Mouse (Mus musculus): ENCODE data around the gene Cyp4a29. TPM values are rescaled to one million over a fixed set of nuclear protein-coding genes. Genes with fewer than 3 reads are reported as not detected.
"Not testable (repeated sequence)": the region's sequence is repeated elsewhere in the genome, so short reads cannot be mapped to it uniquely, and the experiment has no call there.

Gene Cyp4a29
- polyA plus RNA-seq (2015; fragmentation: Nextera tagmentation; extraction: Ambion mirVana) = not detected in 2 replicates

GRCm38 (mm10) chr4:115241784-115242183 is at the start of gene Cyp4a29:
TSS of gene Cyp4a29 (plus strand) at chr4:115242084.
- Histone ChIP-seq H3K27ac (ENCODE audit: low read length) (no peak within 1 kb of the TSS), H3K9me3 (ENCODE audit: control insufficient read depth, low read length) (no peaks in the 10 kb centered on the region), H3K36me3 (ENCODE audit: control insufficient read depth, insufficient read depth, low read length) (no peaks in the 10 kb centered on the region), H3K27me3 (replicated peaks; ENCODE audit: control insufficient read depth, insufficient read depth, low read length) (no peaks in the 10 kb centered on the region), H3K9ac (ENCODE audit: low read depth, low read length) (no peak within 1 kb of the TSS), H3K4me1 (ENCODE audit: control insufficient read depth, insufficient read depth, low read length) (no peaks in the 10 kb centered on the region), H3K4me3 (ENCODE audit: low read length) (no peak within 1 kb of the TSS), H3K4me2 (ENCODE audit: low read depth, low read length) (no peak within 1 kb of the TSS)
- 78% methylated on average over 3 of the region's 3 CpGs for WGBS
- ATAC-seq = no peak

GRCm38 (mm10) chr4:115232901-115233300 is 9.0 kb upstream of the Cyp4a29 start:
- WGBS = 74% methylated on average over 2 of the region's 2 CpGs
- not testable (repeated sequence) for H3K4me1 ChIP-seq (ENCODE audit: control insufficient read depth, insufficient read depth, low read length); H3K27me3 ChIP-seq (replicated peaks; ENCODE audit: control insufficient read depth, insufficient read depth, low read length); H3K9me3 ChIP-seq (ENCODE audit: control insufficient read depth, low read length); H3K36me3 ChIP-seq (ENCODE audit: control insufficient read depth, insufficient read depth, low read length); H3K27ac ChIP-seq (ENCODE audit: low read length); H3K4me3 ChIP-seq (ENCODE audit: low read length); H3K9ac ChIP-seq (ENCODE audit: low read depth, low read length); ATAC-seq; H3K4me2 ChIP-seq (ENCODE audit: low read depth, low read length)

GRCm38 (mm10) chr4:115236462-115237096 is 5.3 kb upstream of the Cyp4a29 start:
- H3K9me3 ChIP-seq (ENCODE audit: control insufficient read depth, low read length) = no peaks in the 10 kb centered on the region
- 0 out of 2 replicates have a peak, but pooled peaks have one; percentile 33 for ATAC-seq
- no peak overlapping the region for H3K4me3 ChIP-seq (ENCODE audit: low read length)
- no peak overlapping the region for H3K9ac ChIP-seq (ENCODE audit: low read depth, low read length)
- H3K27ac ChIP-seq (ENCODE audit: low read length) = no peak overlapping the region
- no peaks in the 10 kb centered on the region for H3K36me3 ChIP-seq (ENCODE audit: control insufficient read depth, insufficient read depth, low read length)
- H3K27me3 ChIP-seq (replicated peaks; ENCODE audit: control insufficient read depth, insufficient read depth, low read length) = no peaks in the 10 kb centered on the region
- H3K4me2 ChIP-seq (ENCODE audit: low read depth, low read length) = no peak overlapping the region
- 70% methylated on average over 1 of the region's 1 CpGs for WGBS
- H3K4me1 ChIP-seq (ENCODE audit: control insufficient read depth, insufficient read depth, low read length) = no peaks in the 10 kb centered on the region

- not testable (repeated sequence) for H3K9me3 ChIP-seq (ENCODE audit: control insufficient read depth, low read length); H3K27me3 ChIP-seq (replicated peaks; ENCODE audit: control insufficient read depth, insufficient read depth, low read length); H3K4me2 ChIP-seq (ENCODE audit: low read depth, low read length); H3K36me3 ChIP-seq (ENCODE audit: control insufficient read depth, insufficient read depth, low read length); H3K4me1 ChIP-seq (ENCODE audit: control insufficient read depth, insufficient read depth, low read length); H3K4me3 ChIP-seq (ENCODE audit: low read length); H3K9ac ChIP-seq (ENCODE audit: low read depth, low read length)
- ATAC-seq = peak; percentile 94
- peak overlapping the region; percentile 31 for H3K27ac ChIP-seq (ENCODE audit: low read length)
- 77% methylated on average over 3 of the region's 4 CpGs for WGBS
These were observed 23.0 kb downstream of the Cyp4a29 start for GRCm38 (mm10) chr4:115264687-115265569.

DNA sequence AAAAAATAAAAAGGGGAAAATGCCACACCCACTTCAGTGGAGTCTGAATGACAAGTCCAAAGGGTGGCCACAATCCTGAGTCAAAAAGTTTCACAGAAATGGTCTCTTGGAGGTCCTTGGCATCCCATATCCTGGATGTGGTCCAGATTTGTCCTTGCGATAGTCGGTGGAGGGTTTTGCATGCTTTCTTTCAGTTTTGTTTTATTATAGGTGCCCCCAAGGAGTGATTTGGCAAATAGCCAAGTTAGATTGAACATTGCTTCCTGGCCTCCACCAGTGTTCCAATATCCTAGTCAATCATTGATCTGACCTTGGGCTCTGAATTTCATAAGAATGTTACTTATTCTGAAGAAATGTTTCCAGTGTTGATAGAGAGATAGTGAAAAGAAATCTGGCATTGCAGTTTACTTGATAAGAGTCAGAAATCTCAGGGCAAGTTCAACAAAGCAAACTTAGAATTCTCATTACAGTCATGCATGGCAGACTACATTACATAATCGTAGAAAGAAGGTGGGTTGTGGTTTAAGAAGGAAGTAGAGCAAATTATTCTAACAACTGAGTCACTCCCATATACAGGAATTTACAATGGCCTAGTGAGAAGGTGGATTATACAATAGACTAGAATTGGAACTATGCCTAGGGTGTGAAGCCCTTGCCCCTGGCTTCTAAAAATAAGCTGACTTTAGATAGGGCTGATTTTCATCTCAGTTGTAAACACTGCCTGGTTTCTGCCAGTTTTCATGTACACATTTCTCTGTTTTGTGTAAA is 36.5 kb downstream of the Cyp4a29 start:
- H3K27me3 ChIP-seq (replicated peaks; ENCODE audit: control insufficient read depth, insufficient read depth, low read length); H3K9me3 ChIP-seq (ENCODE audit: control insufficient read depth, low read length); H3K9ac ChIP-seq (ENCODE audit: low read depth, low read length); H3K36me3 ChIP-seq (ENCODE audit: control insufficient read depth, insufficient read depth, low read length); H3K4me3 ChIP-seq (ENCODE audit: low read length); H3K4me2 ChIP-seq (ENCODE audit: low read depth, low read length); H3K4me1 ChIP-seq (ENCODE audit: control insufficient read depth, insufficient read depth, low read length): not testable (repeated sequence)
- H3K27ac ChIP-seq (ENCODE audit: low read length) = peak overlapping the region; percentile 54; the same call in 1 of the 2 replicates
- 62% methylated on average over 2 of the region's 3 CpGs for WGBS
- peak; percentile 92 for ATAC-seq

- no peaks in the 10 kb centered on the region for H3K9me3 ChIP-seq (ENCODE audit: control insufficient read depth, low read length)
- H3K9ac ChIP-seq (ENCODE audit: low read depth, low read length) = no peak overlapping the region
- H3K36me3 ChIP-seq (ENCODE audit: control insufficient read depth, insufficient read depth, low read length) = no peaks in the 10 kb centered on the region
- no peak overlapping the region for H3K27ac ChIP-seq (ENCODE audit: low read length)
- H3K27me3 ChIP-seq (replicated peaks; ENCODE audit: control insufficient read depth, insufficient read depth, low read length) = no peaks in the 10 kb centered on the region
- no peak for ATAC-seq
- H3K4me1 ChIP-seq (ENCODE audit: control insufficient read depth, insufficient read depth, low read length) = no peaks in the 10 kb centered on the region
- no peak overlapping the region for H3K4me3 ChIP-seq (ENCODE audit: low read length)
- H3K4me2 ChIP-seq (ENCODE audit: low read depth, low read length) = peak overlapping the region; percentile 54; the same call in 1 of the 2 replicates
These were observed 38.5 kb downstream of the Cyp4a29 start for GRCm38 (mm10) chr4:115280342-115280741.

- ATAC-seq; H3K9ac ChIP-seq (ENCODE audit: low read depth, low read length); H3K36me3 ChIP-seq (ENCODE audit: control insufficient read depth, insufficient read depth, low read length); H3K9me3 ChIP-seq (ENCODE audit: control insufficient read depth, low read length); H3K27ac ChIP-seq (ENCODE audit: low read length); H3K4me1 ChIP-seq (ENCODE audit: control insufficient read depth, insufficient read depth, low read length); H3K27me3 ChIP-seq (replicated peaks; ENCODE audit: control insufficient read depth, insufficient read depth, low read length): not testable (repeated sequence)
- H3K4me3 ChIP-seq (ENCODE audit: low read length) = peak overlapping the region; percentile 25
- peak overlapping the region; percentile 54 for H3K4me2 ChIP-seq (ENCODE audit: low read depth, low read length)
- WGBS = 11% methylated on average over 10 of the region's 10 CpGs
These were observed 38.9 kb downstream of the Cyp4a29 start for GRCm38 (mm10) chr4:115280779-115281178.

DNA sequence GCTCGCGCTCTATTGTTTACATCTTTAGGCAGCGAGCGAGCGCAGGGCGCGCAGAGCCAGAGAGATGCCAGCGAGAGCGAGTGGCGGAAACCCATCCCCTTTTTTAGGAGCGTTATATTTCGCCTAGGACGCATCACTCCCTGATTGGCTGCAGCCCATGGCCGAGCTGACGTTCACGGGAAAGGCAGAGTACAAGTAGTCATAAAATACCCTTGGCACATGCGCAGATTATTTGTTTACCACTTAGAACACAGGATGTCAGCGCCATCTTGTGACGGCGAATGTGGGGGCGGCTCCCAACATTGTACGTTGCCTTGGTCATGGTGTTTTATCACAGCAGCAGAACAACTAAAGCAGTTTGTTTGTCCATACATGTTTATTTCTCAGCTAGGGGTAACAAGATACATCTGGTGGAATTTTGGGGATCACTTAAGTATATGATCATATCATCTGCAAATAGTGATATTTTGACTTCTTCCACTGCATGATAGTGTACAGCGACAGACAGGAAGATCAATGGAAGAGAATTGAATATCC is 39.4 kb downstream of the Cyp4a29 start:
- not testable (repeated sequence) for H3K27me3 ChIP-seq (replicated peaks; ENCODE audit: control insufficient read depth, insufficient read depth, low read length); H3K9ac ChIP-seq (ENCODE audit: low read depth, low read length); H3K36me3 ChIP-seq (ENCODE audit: control insufficient read depth, insufficient read depth, low read length); H3K27ac ChIP-seq (ENCODE audit: low read length); H3K4me1 ChIP-seq (ENCODE audit: control insufficient read depth, insufficient read depth, low read length); H3K9me3 ChIP-seq (ENCODE audit: control insufficient read depth, low read length); ATAC-seq
- Histone ChIP-seq H3K4me2 (ENCODE audit: low read depth, low read length) (peak overlapping the region; percentile 54), H3K4me3 (ENCODE audit: low read length) (peak overlapping the region; percentile 25)
- WGBS = 15% methylated on average over 19 of the region's 23 CpGs

DNA sequence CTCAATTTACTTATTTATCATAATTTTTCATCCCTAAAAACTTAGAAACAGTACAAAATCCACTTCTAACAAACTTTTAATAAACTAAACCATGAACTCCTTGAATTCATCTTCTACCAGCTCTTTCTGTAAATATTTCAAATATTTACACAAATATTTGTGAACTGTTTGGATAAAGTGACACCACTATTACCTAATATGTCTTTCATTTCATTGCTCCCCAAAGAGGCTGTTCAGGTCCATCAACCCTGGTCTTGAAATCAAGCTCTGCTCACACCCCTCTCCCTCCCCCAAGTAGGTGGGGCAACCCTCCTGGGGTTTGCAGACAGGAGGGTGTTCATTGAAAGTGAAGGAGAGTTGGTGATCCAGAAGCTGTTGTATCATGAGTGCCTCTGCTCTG is 56.9 kb downstream of the Cyp4a29 start, which contains the start of gene Cyp4a12a:
Gene Cyp4a12a (plus strand): TSS at position 301 of the 400 bp plus-strand sequence.
- H3K9me3 ChIP-seq (ENCODE audit: control insufficient read depth, low read length) = not testable (repeated sequence)

More for the DNA sequence above, 56.9 kb downstream of the Cyp4a29 start, which contains the start of gene Cyp4a12a:
- H3K9ac ChIP-seq (ENCODE audit: low read depth, low read length); H3K4me1 ChIP-seq (ENCODE audit: control insufficient read depth, insufficient read depth, low read length); H3K27me3 ChIP-seq (replicated peaks; ENCODE audit: control insufficient read depth, insufficient read depth, low read length); H3K4me2 ChIP-seq (ENCODE audit: low read depth, low read length); H3K27ac ChIP-seq (ENCODE audit: low read length); H3K4me3 ChIP-seq (ENCODE audit: low read length); H3K36me3 ChIP-seq (ENCODE audit: control insufficient read depth, insufficient read depth, low read length); ATAC-seq: not testable (repeated sequence)
